Mouse (Mus musculus): ENCODE measurements at regions not wholly inside any gene's neighbourhood (a gene's known extent, or its start where the extent isn't known, plus 50 kb on each side); places are given as distances from the start of the nearest gene placed in this dataset.

DNA sequence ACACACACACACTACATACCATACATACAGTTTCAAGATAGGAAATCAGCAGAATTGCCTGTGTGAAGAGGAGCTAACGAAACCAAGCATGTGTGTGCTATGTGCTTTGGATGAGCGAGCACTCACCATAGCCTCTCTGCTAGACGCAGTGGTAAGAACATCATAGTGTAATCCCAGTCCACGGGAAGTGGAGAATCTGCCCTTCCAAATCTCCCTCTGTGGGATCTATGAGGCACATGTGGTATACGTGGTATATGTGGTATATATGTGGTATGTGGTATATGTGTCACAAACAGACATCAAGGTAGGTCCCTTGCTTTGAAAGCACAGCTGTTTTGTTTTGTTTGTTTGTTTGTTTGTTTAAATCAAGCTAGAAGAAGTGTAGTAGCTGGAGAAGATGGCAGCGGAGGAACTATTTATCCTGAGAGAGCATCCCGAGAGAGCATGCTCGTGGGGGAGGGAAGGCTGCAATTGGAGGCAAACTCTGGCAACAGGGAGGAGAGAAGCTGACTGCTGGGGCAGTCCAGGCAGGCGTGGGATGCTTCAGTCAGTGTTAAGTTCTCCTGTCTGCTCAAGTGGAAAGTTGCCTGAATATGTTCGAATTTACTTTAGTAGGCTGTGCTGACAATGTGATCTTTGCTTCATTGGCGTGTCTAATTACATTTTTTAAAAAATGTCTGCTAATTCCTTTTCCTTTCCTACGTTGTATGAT, 112.2 kb upstream of the Pde3a start:
- no peak for DNase-seq (ENCODE audit: low read depth, low spot score)

DNA sequence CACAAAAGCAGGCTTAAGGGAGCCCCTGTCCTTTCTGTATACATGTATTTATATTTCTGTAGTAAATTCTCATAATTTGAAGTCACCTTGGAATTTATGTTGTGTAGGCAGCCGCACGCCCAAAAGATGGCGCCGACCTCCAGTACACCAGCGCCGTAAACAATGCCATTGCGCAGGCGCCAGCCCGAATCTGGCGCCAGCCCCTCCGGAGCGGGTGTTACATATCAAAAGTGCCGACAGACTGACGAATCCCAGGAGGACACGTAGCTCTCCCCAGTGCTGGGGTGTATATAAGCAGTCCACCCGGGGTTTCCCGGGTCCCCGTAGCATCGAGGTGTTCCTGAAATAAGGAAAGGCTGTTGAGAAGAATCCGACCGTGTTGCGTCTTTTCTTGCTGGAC, 108.1 kb upstream of the Pde3a start:
- DNase-seq (ENCODE audit: low read depth, low spot score), result no peak

- DNase-seq (ENCODE audit: low read depth, low spot score), result no peak
Observed at GRCm38 (mm10) chr6:141148417-141149169, 100.5 kb upstream of the Pde3a start.

GRCm38 (mm10) chr6:141149170-141149917, 99.7 kb upstream of the Pde3a start:
- no peak for DNase-seq (ENCODE audit: low read depth, low spot score)

DNA sequence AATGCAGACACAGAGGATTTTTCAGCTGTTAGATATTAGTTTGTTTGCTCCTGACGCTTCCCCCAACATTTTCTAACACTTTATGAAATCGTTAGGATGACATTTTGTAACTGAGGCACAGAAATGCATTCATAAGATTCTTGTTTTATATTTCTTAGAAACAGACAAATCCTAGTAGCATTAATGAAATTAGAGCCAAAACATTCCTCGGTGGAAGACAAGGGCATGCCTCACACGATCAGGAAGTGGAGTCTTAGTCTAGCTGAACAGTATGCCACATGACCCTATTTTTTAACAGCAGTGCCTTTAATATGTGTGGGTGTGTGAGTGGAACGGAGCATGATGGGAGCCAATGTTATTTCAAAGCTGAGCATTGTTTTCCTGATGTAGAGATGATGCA, 89.7 kb upstream of the Pde3a start:
- DNase-seq (ENCODE audit: low read depth, low spot score), result no peak

GRCm38 (mm10) chr6:141161626-141162233, 87.3 kb upstream of the Pde3a start:
- DNase-seq (ENCODE audit: low read depth, low spot score), result no peak

DNA sequence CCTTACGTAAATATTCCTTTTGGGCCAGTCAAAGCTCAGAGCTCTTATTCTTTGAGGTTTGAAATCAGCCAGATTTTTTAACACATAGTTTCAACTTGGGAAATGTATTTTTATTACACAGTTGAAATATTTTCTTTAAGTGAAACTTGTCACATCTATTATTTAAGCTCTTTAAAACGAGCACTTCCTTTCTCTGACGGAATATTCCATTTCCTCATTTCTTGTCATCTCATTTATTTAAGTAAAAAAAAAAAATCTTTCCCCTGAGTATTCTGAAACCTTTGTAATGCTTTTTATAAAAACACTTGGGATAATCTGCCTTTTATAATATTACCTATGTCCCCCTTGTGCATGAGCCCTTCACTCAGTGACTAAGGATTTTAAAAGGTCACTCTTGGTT, 81.8 kb upstream of the Pde3a start:
- no peak for DNase-seq (ENCODE audit: low read depth, low spot score)

- DNase-seq (ENCODE audit: low read depth, low spot score), result no peak
Observed at GRCm38 (mm10) chr6:141168356-141168755, 80.7 kb upstream of the Pde3a start.

DNA sequence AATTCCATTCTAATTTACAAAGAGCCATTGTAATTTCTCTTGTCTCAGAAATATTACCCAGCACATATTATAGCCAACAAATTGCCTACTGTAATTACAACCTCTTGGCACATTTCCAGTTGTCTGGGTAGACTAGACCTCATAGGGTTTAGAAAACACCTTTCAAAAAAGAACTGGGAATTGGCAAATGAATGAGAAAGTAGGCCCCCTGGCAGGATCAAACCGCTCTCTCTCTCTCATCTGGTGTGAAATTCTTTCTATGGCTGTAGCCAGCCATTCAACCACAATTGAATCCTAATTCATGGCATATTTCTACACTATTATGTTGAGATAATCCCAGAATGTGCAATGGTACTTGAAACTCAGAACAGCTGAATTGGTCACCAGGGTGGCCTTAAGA, 65.3 kb upstream of the Pde3a start:
- DNase-seq (ENCODE audit: low read depth, low spot score), result no peak

DNA sequence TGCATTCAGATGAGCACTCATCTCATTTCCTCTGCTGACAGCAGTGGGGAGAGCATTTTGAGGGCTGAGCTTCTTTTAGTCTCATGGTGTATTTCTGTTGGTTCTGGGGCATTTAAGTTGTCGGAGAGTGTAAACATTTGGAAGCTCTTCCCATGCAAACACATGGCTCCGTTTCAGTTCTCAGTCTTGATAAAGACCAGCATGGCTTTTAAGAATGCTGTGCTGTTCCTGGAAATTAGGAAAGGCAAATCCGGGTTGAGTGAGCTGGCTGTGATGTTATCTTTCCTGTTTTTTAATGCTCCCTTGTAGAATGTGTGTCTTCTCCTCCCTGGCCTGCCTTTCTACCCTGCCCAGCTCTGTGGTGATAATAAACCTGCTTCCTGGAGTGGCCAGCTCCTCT, 61.0 kb upstream of the Pde3a start:
- no peak for DNase-seq (ENCODE audit: low read depth, low spot score)

- DNase-seq (ENCODE audit: low read depth, low spot score), result no peak
Observed at GRCm38 (mm10) chr6:141189093-141189492, 60.0 kb upstream of the Pde3a start.

- DNase-seq (ENCODE audit: low read depth, low spot score), result no peak
Observed at GRCm38 (mm10) chr6:141189701-141190100, 59.4 kb upstream of the Pde3a start.

DNA sequence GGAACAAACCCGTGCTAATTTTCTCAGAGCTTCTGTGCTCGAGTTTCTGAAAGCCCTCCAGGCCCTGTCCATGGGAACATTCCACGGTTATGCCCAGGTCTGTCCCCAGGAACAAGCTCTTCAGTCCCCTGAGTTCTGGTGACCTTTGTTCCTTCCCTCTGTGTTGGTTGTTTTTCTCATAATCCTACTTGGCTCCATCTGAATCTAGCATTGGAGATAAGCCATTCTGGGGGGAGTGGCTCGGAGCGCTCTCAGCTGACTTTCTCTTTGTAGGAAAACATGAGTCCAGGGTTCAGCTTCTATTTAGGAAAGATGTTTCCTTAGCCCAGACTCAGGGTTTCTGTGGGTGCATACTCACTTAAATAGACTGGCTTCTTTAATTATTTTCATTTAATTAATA, 58.7 kb upstream of the Pde3a start:
- no peak for DNase-seq (ENCODE audit: low read depth, low spot score)

DNA sequence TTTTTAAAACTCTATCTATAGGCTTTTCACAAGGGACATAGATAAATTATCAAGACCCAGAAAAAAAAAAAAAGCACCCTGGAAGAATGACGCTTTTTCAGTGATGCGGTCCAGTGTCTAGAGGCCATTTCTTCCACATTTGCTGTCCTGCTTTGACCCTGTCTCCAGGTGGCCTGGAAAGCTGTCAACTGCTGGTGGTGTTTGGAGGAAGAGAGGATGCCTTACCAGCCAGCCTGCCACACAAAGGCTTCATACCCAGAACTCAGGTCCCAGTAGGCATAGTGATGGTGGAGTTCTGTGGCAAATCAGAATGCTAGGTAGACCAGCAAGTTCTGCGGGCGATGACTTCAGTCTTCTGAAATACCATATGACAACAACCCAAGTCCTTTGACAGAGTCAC, 51.6 kb upstream of the Pde3a start:
- DNase-seq (ENCODE audit: low read depth, low spot score), result no peak
